Mouse (Mus musculus): ENCODE data around the gene Fasl. TPM values are rescaled to one million over a fixed set of nuclear protein-coding genes. Genes with fewer than 3 reads are reported as not detected.

Gene Fasl
- not detected for total RNA-seq (2021)

GRCm38 (mm10) chr1:161788339-161788738, at the start of gene Fasl:
Gene Fasl (minus strand): TSS chr1:161788495.
- no peak for DNase-seq (ENCODE audit: low spot score)
- intact Hi-C loops (cut with DNase I): no loop called here

- intact Hi-C loops (cut with DNase I): no loop called here
- DNase-seq (ENCODE audit: low spot score): no peak
Observed at GRCm38 (mm10) chr1:161826677-161827076, 38.4 kb upstream of the Fasl start.

GRCm38 (mm10) chr1:161809428-161809827, 21.1 kb upstream of the Fasl start:
- DNase-seq (ENCODE audit: low spot score): no peak
- intact Hi-C loops (cut with DNase I): loop anchor here (5.0 kb wide), 1 partner anchor 212 kb away; no protein-coding TSS in a partner anchor

DNA sequence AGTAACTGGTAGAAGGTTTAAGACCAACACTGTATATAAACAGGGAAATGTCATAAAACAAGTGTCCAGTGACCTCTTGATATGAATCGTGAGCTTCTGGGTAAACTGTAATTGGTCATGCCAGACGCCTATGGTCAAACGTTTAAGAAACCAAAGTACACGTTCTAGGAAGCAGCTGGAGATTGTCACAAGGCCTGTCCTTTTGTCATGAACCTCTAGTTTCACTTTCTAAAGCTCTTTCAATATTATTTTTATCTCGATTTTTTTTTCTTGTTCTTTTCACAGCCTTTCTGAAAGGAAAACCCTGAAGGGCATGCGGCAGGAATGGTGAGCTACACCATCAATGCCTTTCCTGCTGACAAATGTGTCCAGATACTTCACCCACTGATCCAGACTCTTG, 20.7 kb upstream of the Fasl start:
- intact Hi-C loops (cut with DNase I): loop anchor here (5.0 kb wide), 1 partner anchor 212 kb away; no protein-coding TSS in a partner anchor

DNA sequence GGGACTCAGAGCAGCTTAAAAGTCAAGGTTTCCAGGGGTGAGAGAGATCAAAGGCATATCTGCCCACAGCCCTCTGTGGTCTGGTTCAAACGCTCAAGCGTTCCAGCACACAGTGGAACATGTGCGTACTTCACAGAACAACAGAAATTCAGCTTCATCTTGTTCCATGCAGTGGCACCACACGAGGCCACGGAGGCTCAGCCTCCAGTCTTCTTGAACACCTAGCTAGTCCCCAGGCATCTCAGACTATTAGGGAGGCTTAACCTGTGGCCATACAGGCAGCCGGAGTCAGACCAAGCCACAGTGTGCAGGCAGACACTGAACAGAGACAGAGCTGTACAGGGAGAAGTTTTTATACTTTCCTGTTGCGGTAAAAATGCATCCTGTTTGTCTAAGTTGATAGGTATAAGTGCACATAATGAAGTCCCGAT, 16.3 kb upstream of the Fasl start:
- intact Hi-C loops (cut with DNase I): no loop called here
- no peak for DNase-seq (ENCODE audit: low spot score)

More for the DNA sequence above, 20.7 kb upstream of the Fasl start:
- no peak for DNase-seq (ENCODE audit: low spot score)

DNA sequence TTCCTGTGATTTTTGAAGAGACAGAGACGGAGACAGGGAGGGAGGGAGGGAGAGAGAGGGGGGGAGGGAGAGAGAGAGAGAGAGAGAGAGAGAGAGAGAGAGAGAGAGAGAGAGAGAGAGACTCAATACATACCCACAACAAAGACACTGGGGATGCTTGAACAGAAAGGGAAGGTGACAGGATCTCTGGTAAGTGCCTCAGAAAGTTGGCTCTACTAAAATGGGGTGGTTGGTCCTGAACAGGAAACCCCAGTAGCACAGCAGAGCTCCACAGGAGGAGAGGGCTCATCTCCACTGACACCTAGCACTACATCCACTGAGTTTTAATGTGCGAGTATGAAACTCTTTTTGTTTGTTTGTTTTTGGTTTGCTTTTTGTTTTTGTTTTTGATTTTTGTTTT, 13.0 kb upstream of the Fasl start:
- intact Hi-C loops (cut with DNase I): no loop called here

DNA sequence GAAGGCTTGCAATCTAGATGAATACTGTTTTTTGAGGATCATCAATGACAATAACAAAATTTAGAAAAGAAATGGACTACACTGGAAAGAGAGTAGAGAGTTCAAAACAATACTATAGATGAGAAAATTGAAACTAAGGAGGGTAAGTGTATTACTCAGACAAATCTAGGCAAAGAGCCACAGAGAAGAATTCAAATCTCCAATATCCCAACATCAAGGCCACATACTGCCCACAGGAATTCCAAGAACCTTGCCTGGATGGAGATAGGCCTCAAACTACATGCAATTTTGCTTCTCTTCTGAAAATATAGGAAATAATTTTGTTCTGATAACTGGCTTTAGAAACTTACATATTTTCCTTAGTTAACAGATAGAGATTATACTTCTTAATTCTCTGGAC, 12.0 kb upstream of the Fasl start:
- intact Hi-C loops (cut with DNase I): no loop called here
- DNase-seq (ENCODE audit: low spot score): no peak

More for the DNA sequence above, 13.0 kb upstream of the Fasl start:
- DNase-seq (ENCODE audit: low spot score): no peak

DNA sequence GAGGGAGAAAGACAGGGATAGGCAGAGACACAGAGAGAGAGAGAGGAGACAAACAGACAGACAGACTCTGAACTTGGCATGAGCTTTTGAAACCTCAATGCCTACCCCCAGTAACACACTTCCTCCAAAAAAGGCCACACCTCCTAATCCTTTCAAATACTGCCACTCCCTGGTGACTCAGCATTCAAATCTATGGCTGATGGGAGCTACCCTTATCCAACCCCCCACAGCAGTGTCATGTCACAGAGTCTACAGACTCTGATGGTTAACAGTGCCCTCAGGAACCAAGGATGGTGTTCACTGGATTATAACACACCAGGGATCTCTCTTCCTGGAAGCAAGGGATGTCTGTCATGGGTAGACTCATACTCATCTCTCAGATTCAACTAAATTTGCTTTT, 11.5 kb upstream of the Fasl start:
- DNase-seq (ENCODE audit: low spot score): no peak
- intact Hi-C loops (cut with DNase I): no loop called here

DNA sequence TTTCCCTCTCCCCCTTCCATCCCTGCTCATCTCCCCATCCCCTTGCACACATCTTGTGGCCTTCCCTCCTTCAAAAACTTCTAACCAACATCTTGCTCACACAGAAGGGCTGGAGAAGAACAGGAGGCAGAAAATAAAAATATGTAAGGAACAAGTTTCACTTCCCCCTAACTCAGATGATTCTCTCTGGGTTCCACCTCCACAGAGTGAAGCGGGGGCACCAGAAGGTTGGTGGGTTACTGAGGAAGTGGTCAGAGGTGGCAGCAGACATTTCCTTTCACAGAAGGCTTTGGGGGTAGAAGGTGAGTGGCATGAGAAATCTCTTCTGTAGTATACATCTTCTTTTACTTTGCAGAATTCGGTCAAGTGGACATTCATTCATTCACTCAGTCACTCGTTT, 10.6 kb upstream of the Fasl start:
- intact Hi-C loops (cut with DNase I): no loop called here
- no peak for DNase-seq (ENCODE audit: low spot score)

GRCm38 (mm10) chr1:161794447-161795211, 6.3 kb upstream of the Fasl start:
- DNase-seq (ENCODE audit: low spot score): no peak
- intact Hi-C loops (cut with DNase I): no loop called here

- intact Hi-C loops (cut with DNase I): no loop called here
- DNase-seq (ENCODE audit: low spot score): no peak
Observed at GRCm38 (mm10) chr1:161793321-161793720, 5.0 kb upstream of the Fasl start.

- intact Hi-C loops (cut with DNase I): no loop called here
- DNase-seq (ENCODE audit: low spot score): no peak
Observed at GRCm38 (mm10) chr1:161792687-161792969, 4.3 kb upstream of the Fasl start.

GRCm38 (mm10) chr1:161791854-161792686, 3.8 kb upstream of the Fasl start:
- intact Hi-C loops (cut with DNase I): no loop called here
- no peak for DNase-seq (ENCODE audit: low spot score)

DNA sequence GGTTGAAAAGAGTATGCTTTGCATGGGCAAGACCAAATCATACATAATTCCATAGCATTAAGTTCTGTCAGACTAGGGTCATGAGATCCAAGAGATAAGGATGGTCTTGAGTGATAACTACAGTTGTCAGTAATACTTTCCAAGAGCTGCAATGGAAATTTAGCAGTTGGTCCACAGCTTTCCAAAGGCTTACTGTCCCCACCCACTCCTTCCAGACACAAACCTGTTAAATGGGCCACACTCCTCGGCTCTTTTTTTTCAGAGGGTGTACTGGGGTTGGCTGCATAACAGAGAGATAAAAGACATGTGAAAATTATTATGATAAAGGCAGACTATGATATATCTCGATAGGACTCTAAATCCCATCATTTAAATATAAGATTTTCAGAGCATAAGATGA, 5.6 kb downstream of the Fasl start:
- no peak for DNase-seq (ENCODE audit: low spot score)
- intact Hi-C loops (cut with DNase I): no loop called here

DNA sequence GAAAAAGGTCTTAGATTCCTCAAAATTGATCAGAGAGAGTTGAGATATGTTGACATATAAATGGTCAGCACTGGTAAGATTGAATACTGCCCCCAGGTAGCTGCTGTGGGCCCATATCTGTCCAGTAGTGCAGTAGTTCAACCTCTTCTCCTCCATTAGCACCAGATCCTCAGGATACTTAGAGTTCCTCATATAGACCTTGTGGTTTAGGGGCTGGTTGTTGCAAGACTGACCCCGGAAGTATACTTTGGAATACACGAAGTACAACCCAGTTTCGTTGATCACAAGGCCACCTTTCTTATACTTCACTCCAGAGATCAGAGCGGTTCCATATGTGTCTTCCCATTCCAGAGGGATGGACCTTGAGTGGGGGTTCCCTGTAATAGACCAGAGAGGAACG, 6.7 kb downstream of the Fasl start:
- intact Hi-C loops (cut with DNase I): no loop called here
- DNase-seq (ENCODE audit: low spot score): no peak

DNA sequence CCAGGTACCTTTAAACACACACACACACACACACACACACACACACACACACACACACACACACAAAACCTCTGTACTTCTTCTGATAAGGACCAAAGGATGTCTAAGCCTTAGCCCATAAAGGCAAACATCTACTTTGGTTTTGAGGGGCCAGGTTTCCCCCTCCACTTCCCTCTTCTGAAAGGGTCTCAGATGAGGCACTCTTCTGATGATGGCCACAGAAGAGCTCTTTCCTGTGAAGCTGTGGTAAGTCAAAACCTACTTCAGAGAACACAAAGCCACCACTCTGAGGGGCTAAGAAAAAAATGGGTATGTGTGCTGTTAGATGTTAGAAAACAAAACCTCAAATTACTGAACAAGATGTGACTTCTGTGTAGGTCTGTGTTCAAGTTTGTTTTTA, 9.2 kb downstream of the Fasl start:
- no peak for DNase-seq (ENCODE audit: low spot score)
- intact Hi-C loops (cut with DNase I): no loop called here

DNA sequence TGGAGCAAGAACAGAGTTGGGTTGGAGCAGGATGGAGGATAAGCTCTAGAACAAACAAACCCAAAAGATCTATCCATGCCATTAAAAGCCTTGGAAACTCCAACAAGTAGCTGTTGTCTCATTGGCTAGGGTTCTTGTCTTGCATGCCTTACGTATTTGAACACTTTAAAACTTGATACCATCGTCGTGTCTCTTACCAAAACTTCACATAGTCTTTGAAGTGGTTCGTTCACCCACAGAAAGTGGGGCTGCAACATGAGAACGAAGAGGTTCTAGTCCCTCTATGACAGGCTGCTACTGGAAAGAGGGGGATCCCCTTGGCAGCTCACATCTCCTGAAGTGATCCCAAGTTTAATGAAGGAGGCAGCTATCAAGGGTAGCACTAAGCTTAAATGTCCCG, 13.1 kb downstream of the Fasl start:
- no peak for DNase-seq (ENCODE audit: low spot score)
- intact Hi-C loops (cut with DNase I): no loop called here

DNA sequence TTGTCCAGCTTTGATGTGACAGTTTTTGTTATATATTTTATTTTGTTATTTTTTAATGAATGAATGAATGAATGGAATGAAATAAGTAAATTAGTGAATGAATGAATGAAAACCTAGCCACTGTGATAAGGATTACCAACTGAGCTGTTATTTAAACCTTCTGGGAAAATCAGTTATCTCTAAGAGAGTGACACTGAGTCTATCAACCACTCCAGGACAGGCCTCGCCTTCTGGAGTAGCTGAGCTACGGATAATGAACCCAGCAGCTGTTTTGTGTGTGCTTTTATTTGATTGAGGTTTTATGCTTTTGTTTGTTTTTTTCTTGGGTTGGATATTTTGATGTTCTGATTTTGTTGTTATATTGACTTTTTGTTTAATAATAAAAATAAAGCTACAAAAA, 17.0 kb downstream of the Fasl start:
- DNase-seq (ENCODE audit: low spot score): no peak
- intact Hi-C loops (cut with DNase I): no loop called here

DNA sequence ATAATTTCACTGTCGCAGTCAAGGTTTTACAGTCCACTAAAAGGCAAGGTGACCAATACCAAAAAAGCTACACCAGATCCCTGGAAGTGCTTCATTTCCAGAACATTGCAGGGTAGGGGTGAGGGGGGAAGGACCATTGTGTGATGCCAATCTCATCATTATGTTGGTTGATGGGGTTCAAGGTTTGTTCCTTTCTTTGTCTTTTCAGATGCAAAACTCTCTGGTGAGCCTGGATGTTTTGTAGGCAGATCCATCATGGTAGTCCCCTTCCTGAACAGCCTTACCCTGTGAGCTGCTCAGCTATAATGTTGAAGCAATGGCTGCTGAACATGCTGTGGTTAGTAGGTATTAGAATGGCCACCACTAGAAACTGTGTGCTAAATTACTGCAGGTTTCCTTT, 19.0 kb downstream of the Fasl start:
- no peak for DNase-seq (ENCODE audit: low spot score)
- intact Hi-C loops (cut with DNase I): no loop called here

DNA sequence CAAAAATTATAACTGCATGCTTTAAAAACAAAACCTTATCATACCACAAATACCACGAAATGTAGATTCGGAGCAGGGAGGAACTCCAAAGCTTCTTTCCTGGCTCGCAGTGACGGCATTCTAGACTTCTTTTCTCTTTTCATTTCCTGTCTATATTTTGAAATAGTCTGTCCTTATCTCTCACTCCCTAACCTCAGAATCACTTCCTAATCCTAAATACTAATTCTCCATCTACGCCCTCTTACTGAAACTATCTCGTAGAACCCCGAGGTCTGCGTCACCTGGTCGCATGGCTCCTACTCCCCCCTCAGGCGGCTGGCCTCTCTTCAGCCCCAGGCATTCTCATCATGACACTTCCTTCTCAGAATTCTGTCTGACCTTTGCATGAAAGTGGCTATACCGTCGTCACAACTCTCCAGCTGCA, 21.2 kb downstream of the Fasl start:
- intact Hi-C loops (cut with DNase I): no loop called here
- no peak for DNase-seq (ENCODE audit: low spot score)

- intact Hi-C loops (cut with DNase I): no loop called here
- no peak for DNase-seq (ENCODE audit: low spot score)
Observed at GRCm38 (mm10) chr1:161766656-161767055, 21.6 kb downstream of the Fasl start.
